Mouse (Mus musculus): Measurements from ENCODE around the gene Btla.

DNA sequence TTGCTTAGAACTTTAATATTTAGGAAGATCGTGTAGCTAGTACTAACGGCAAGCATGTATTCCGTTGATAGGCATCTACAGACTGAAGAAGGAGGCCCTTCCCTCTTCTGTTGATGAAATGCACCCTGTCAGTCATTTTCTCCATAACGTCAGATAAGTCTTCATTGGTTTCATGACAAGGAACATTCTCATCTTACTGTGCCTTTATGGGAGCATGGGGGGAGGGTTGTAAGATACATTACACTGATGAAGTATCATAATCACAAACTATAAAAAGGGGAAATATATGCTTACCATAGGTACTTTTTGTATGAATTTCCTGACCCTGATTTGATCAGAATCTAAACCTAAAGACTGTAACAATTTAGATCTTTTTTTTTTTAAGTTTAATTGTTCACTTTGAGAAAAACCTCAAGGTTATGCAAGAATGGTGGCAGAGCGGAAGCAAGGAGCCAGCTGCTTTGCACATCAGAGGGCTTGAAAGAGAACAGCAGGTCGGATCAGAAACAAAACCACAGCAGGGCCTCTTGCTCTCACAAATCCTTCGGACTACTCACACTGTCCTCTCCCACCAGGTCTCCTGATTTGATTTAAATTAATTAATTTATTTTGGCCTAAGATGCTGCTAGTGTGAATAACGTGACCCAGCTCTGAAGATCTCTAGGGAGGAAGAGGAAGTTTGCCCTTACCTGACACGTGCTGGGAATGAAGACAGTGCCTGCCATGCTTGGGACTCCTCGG, at the start of gene Btla:
- no peak for TF ChIP-seq EP300 (IDR thresholded peaks at IDR 0.05; ENCODE audit: low read depth)
- no peak for TF ChIP-seq CTCF (IDR thresholded peaks at IDR 0.05; ENCODE audit: low read depth)

All from liver, postnatal 0 days (tissue).